Mouse (Mus musculus) forebrain, embryonic 14.5 days (tissue): ENCODE measurements around the gene Bcl2a1d. TPM values are rescaled to one million over a fixed set of nuclear protein-coding genes. Genes with fewer than 3 reads are reported as not detected.
A peak's percentile ranks its signal among the peaks of the same experiment; 100 is the strongest.
"Not testable (repeated sequence)": the region's sequence is repeated elsewhere in the genome, so short reads cannot be mapped to it uniquely, and the experiment has no call there.

Experiments used
- ATAC-seq: fragments of 200-750 bp; cut with Nextera tagmentation; 2 replicates; pipeline ENCODE4 v1.8.0; 2017; ENCODE audit warnings: mild to moderate bottlenecking, moderate library complexity
- DNase-seq: peaks from one replicate; pipeline ENCODE4 v3.0.0-alpha.2; 2015; ENCODE audit warnings: low spot score
- H3K27ac ChIP-seq: fragments of 300-500 bp; sonication (generic); 2 replicates; pipeline ENCODE4 v1.5.1; 2014; ENCODE audit warnings: low read depth, mild to moderate bottlenecking, control low read depth, low read length, moderate library complexity
- H3K27me3 ChIP-seq: fragments of 300-500 bp; sonication (generic); replicated peaks from 2 replicates; pipeline ENCODE4 v1.6.1; 2014; ENCODE audit warnings: low read length, control low read depth, mixed read lengths; ENCODE audit not compliant: control insufficient read depth, insufficient read depth
- H3K36me3 ChIP-seq: fragments of 300-500 bp; sonication (generic); 2 replicates; pipeline ENCODE4 v1.6.1; 2014; ENCODE audit warnings: low read length, control low read depth; ENCODE audit not compliant: control insufficient read depth, insufficient read depth
- H3K4me1 ChIP-seq: fragments of 300-500 bp; sonication (generic); 2 replicates; pipeline ENCODE4 v1.6.1; 2014; ENCODE audit warnings: antibody characterized with exemption, low read length, control low read depth; ENCODE audit not compliant: control insufficient read depth, insufficient read depth
- H3K4me2 ChIP-seq: fragments of 300-500 bp; sonication (generic); 2 replicates; pipeline ENCODE4 v1.6.1; 2014; ENCODE audit warnings: mild to moderate bottlenecking, control low read depth, low read length
- H3K4me3 ChIP-seq: fragments of 300-500 bp; sonication (generic); 2 replicates; pipeline ENCODE4 v1.5.1; 2014; ENCODE audit warnings: low read depth, low read length, control low read depth
- H3K9ac ChIP-seq: fragments of 300-500 bp; sonication (generic); 2 replicates; pipeline ENCODE4 v1.6.1; 2014; ENCODE audit warnings: mild to moderate bottlenecking, low read length, control low read depth, moderate library complexity
- H3K9me3 ChIP-seq: fragments of 300-500 bp; sonication (generic); replicated peaks from 2 replicates; pipeline ENCODE4 v1.6.1; 2016; ENCODE audit warnings: low read length, control low read depth, mixed read lengths; ENCODE audit not compliant: control insufficient read depth
- WGBS: fragments of 180-500 bp; shearing (Covaris S2); extraction: QIAGEN DNeasy Blood & Tissue Kit; methylation state at CpG from one replicate; pipeline ENCODE4 v1.1.7; 2014; 5-methylcytosine and 5-hydroxymethylcytosine counted together
- polyA plus RNA-seq: library from polyadenylated mRNA; unstranded; fragments of >200 nt; fragmentation: Nextera tagmentation; extraction: Ambion mirVana; gene quantifications from 2 replicates; pipeline ENCODE4 v1.2.1, GENCODE M21; 2014

The Bcl2a1d gene
- polyA plus RNA-seq, 1 experiment from 2014 or later: not detected

GRCm38 (mm10) chr9:88709794-88710193 is 21.9 kb downstream of the Bcl2a1d start:
- ATAC-seq, H3K9ac ChIP-seq, H3K4me3 ChIP-seq, H3K4me2 ChIP-seq, H3K27ac ChIP-seq, H3K36me3 ChIP-seq, H3K27me3 ChIP-seq, H3K4me1 ChIP-seq, H3K9me3 ChIP-seq, DNase-seq: not testable (repeated sequence)
- WGBS: 95% methylated on average over 5 of the region's 5 CpGs

GRCm38 (mm10) chr9:88709304-88709703 is 22.4 kb downstream of the Bcl2a1d start:
- Histone ChIP-seq H3K4me2 (no peak overlapping the region), H3K4me3 (no peak overlapping the region), H3K27ac (no peak overlapping the region), H3K36me3 (no peaks in the 10 kb centered on the region), H3K27me3 (no peaks in the 10 kb centered on the region), H3K4me1 (no peaks in the 10 kb centered on the region), H3K9me3 (no peaks in the 10 kb centered on the region), H3K9ac (no peak overlapping the region)
- ATAC-seq: no peak
- no peak for DNase-seq
- WGBS: 90% methylated on average over 6 of the region's 6 CpGs

- H3K36me3 ChIP-seq: no peaks in the 10 kb centered on the region
- no peak overlapping the region for H3K27ac ChIP-seq
- H3K4me1 ChIP-seq: no peaks in the 10 kb centered on the region
- no peak overlapping the region for H3K4me3 ChIP-seq
- no peak overlapping the region for H3K9ac ChIP-seq
- DNase-seq: no peak
- H3K4me2 ChIP-seq: no peak overlapping the region
- ATAC-seq: no peak
- H3K27me3 ChIP-seq: no peaks in the 10 kb centered on the region
- 91% methylated on average over 4 of the region's 4 CpGs for WGBS
- no peaks in the 10 kb centered on the region for H3K9me3 ChIP-seq
Observed at GRCm38 (mm10) chr9:88706700-88707099, 25.0 kb downstream of the Bcl2a1d start.

GRCm38 (mm10) chr9:88705157-88705556 is 26.6 kb downstream of the Bcl2a1d start:
- H3K4me3 ChIP-seq, H3K9me3 ChIP-seq, H3K4me2 ChIP-seq, DNase-seq, H3K27ac ChIP-seq, H3K36me3 ChIP-seq, H3K27me3 ChIP-seq, H3K9ac ChIP-seq, H3K4me1 ChIP-seq: not testable (repeated sequence)
- peak; percentile 42; the same call in 1 of the 2 replicates for ATAC-seq
- WGBS: 67% methylated on average over 8 of the region's 8 CpGs

- ATAC-seq, H3K9ac ChIP-seq, H3K9me3 ChIP-seq, H3K27me3 ChIP-seq, H3K4me3 ChIP-seq, DNase-seq, H3K27ac ChIP-seq, H3K4me2 ChIP-seq, H3K36me3 ChIP-seq, H3K4me1 ChIP-seq: not testable (repeated sequence)
- WGBS: no CpG with 5 or more reads among the region's 2 CpGs
Observed at GRCm38 (mm10) chr9:88698746-88699145, 33.0 kb downstream of the Bcl2a1d start.

GRCm38 (mm10) chr9:88691307-88691706 is 40.4 kb downstream of the Bcl2a1d start:
- not testable (repeated sequence) for H3K4me3 ChIP-seq, DNase-seq, H3K27me3 ChIP-seq, H3K9me3 ChIP-seq, H3K36me3 ChIP-seq, H3K9ac ChIP-seq, H3K4me2 ChIP-seq, ATAC-seq, H3K27ac ChIP-seq, H3K4me1 ChIP-seq
- WGBS: 87% methylated on average over 2 of the region's 2 CpGs

GRCm38 (mm10) chr9:88689451-88689850 is 42.3 kb downstream of the Bcl2a1d start:
- 86% methylated on average over 2 of the region's 3 CpGs for WGBS
- DNase-seq, H3K4me1 ChIP-seq, H3K9ac ChIP-seq, H3K4me2 ChIP-seq, H3K27ac ChIP-seq, H3K9me3 ChIP-seq, H3K4me3 ChIP-seq, ATAC-seq, H3K36me3 ChIP-seq, H3K27me3 ChIP-seq: not testable (repeated sequence)

- not testable (repeated sequence) for DNase-seq, H3K4me2 ChIP-seq, H3K36me3 ChIP-seq, H3K4me1 ChIP-seq, ATAC-seq, H3K9me3 ChIP-seq, H3K27ac ChIP-seq, H3K9ac ChIP-seq, H3K4me3 ChIP-seq, H3K27me3 ChIP-seq
- 95% methylated on average over 1 of the region's 1 CpGs for WGBS
Observed at GRCm38 (mm10) chr9:88686719-88687118, 45.0 kb downstream of the Bcl2a1d start.
